Mouse (Mus musculus) brain, embryonic 14.5 days (tissue): ENCODE results near the gene Ppip5k1.

Source experiments
- CTCF ChIP-seq: fragments of 200-500 bp; IDR thresholded peaks from 2 replicates; pipeline ENCODE4 v1.5.1; 2012; ENCODE audit warnings: inconsistent platforms, mild to moderate bottlenecking, moderate library complexity, borderline replicate concordance; ENCODE audit not compliant: insufficient read depth, insufficient read length; ENCODE audit errors: extremely low read depth
- POLR2A ChIP-seq: fragments of 200-500 bp; IDR thresholded peaks from 2 replicates; pipeline ENCODE4 v1.6.1; 2012; ENCODE audit warnings: mild to moderate bottlenecking, inconsistent platforms, borderline replicate concordance; ENCODE audit not compliant: poor library complexity, insufficient read depth, insufficient read length, severe bottlenecking; ENCODE audit errors: extremely low read depth

- no peak for TF ChIP-seq CTCF
- TF ChIP-seq POLR2A = no peak
Observed at GRCm38 (mm10) chr2:121299471-121299870, 55.7 kb downstream of the Ppip5k1 start.
